Mouse (Mus musculus): ENCODE data around the gene Plcl1. TPM values are rescaled to one million over a fixed set of nuclear protein-coding genes. Genes with fewer than 3 reads are reported as not detected.

Gene Plcl1
- 3.9 and 4.5 TPM in 2 replicates for polyA plus RNA-seq (2015; fragmentation: Nextera tagmentation; extraction: Ambion mirVana)

- Histone ChIP-seq H3K36me3 (ENCODE audit: insufficient read depth, low read length) (0 out of 2 replicates have a peak, but pooled peaks cover 2% of the 10 kb centered on the region), H3K27me3 (ENCODE audit: insufficient read depth, low read length) (peaks cover 3% of the 10 kb centered on the region; the same call in 1 of the 2 replicates), H3K9me3 (ENCODE audit: low read length) (no peaks in the 10 kb centered on the region; the same call in 1 of the 2 replicates), H3K4me3 (ENCODE audit: low read length) (peak within 1 kb of the TSS; percentile 81), H3K9ac (replicated peaks; ENCODE audit: low read length) (peak within 1 kb of the TSS; percentile 71), H3K27ac (ENCODE audit: low read length) (peak within 1 kb of the TSS; percentile 45), H3K4me2 (replicated peaks; ENCODE audit: low read depth, low read length) (peak within 1 kb of the TSS; percentile 76), H3K4me1 (ENCODE audit: insufficient read depth, low read length) (peaks cover 12% of the 10 kb centered on the region)
- WGBS, result 2% methylated on average over 46 of the region's 51 CpGs
- ATAC-seq (ENCODE audit: low FRiP score, low TSS enrichment), result peak; percentile 99
Measured at GRCm38 (mm10) chr1:55405272-55406022, at the start of gene Plcl1. Gene Plcl1 (plus strand): TSS chr1:55405921.

- H3K4me2 ChIP-seq (replicated peaks; ENCODE audit: low read depth, low read length), result peak overlapping the region; percentile 59; the same call in 1 of the 2 replicates
- no peaks in the 10 kb centered on the region for H3K36me3 ChIP-seq (ENCODE audit: insufficient read depth, low read length)
- peak; percentile 61 for ATAC-seq (ENCODE audit: low FRiP score, low TSS enrichment)
- peaks cover 23% of the 10 kb centered on the region for H3K27me3 ChIP-seq (ENCODE audit: insufficient read depth, low read length)
- H3K4me1 ChIP-seq (ENCODE audit: insufficient read depth, low read length), result 0 out of 2 replicates have a peak, but pooled peaks cover 6% of the 10 kb centered on the region
- H3K27ac ChIP-seq (ENCODE audit: low read length), result no peak overlapping the region
- 50% methylated on average over 40 of the region's 49 CpGs for WGBS
- no peak overlapping the region; the same call in 1 of the 2 replicates for H3K4me3 ChIP-seq (ENCODE audit: low read length)
- peaks cover 9% of the 10 kb centered on the region for H3K9me3 ChIP-seq (ENCODE audit: low read length)
- H3K9ac ChIP-seq (replicated peaks; ENCODE audit: low read length), result no peak overlapping the region
Measured at GRCm38 (mm10) chr1:55362634-55363033, 43.1 kb upstream of the Plcl1 start.

GRCm38 (mm10) chr1:55363044-55363565 is 42.6 kb upstream of the Plcl1 start, which contains the start of gene Boll:
Gene Boll (minus strand): TSS chr1:55363469.
- 16% methylated on average over 39 of the region's 68 CpGs for WGBS

GRCm38 (mm10) chr1:55363586-55363985 is 42.1 kb upstream of the Plcl1 start:
- Histone ChIP-seq H3K36me3 (ENCODE audit: insufficient read depth, low read length) (no peaks in the 10 kb centered on the region), H3K27ac (ENCODE audit: low read length) (no peak overlapping the region), H3K4me1 (ENCODE audit: insufficient read depth, low read length) (0 out of 2 replicates have a peak, but pooled peaks cover 6% of the 10 kb centered on the region), H3K9ac (replicated peaks; ENCODE audit: low read length) (peak overlapping the region; percentile 50; the same call in 1 of the 2 replicates), H3K4me3 (ENCODE audit: low read length) (peak overlapping the region; percentile 52), H3K27me3 (ENCODE audit: insufficient read depth, low read length) (peaks cover 23% of the 10 kb centered on the region), H3K9me3 (ENCODE audit: low read length) (peaks cover 9% of the 10 kb centered on the region), H3K4me2 (replicated peaks; ENCODE audit: low read depth, low read length) (peak overlapping the region; percentile 59)
- 2% methylated on average over 21 of the region's 27 CpGs for WGBS
- ATAC-seq (ENCODE audit: low FRiP score, low TSS enrichment), result peak; percentile 85

More at GRCm38 (mm10) chr1:55363044-55363565, 42.6 kb upstream of the Plcl1 start, which contains the start of gene Boll:
- H3K4me3 ChIP-seq (ENCODE audit: low read length), result peak within 1 kb of the TSS; percentile 52
- peaks cover 23% of the 10 kb centered on the region for H3K27me3 ChIP-seq (ENCODE audit: insufficient read depth, low read length)
- peak within 1 kb of the TSS; percentile 50; the same call in 1 of the 2 replicates for H3K9ac ChIP-seq (replicated peaks; ENCODE audit: low read length)
- peak; percentile 80 for ATAC-seq (ENCODE audit: low FRiP score, low TSS enrichment)
- peaks cover 9% of the 10 kb centered on the region for H3K9me3 ChIP-seq (ENCODE audit: low read length)
- 0 out of 2 replicates have a peak, but pooled peaks cover 6% of the 10 kb centered on the region for H3K4me1 ChIP-seq (ENCODE audit: insufficient read depth, low read length)
- no peak within 1 kb of the TSS for H3K27ac ChIP-seq (ENCODE audit: low read length)
- no peaks in the 10 kb centered on the region for H3K36me3 ChIP-seq (ENCODE audit: insufficient read depth, low read length)
- peak within 1 kb of the TSS; percentile 59 for H3K4me2 ChIP-seq (replicated peaks; ENCODE audit: low read depth, low read length)

- H3K4me2 ChIP-seq (replicated peaks; ENCODE audit: low read depth, low read length), result no peak overlapping the region
- no peak overlapping the region for H3K9ac ChIP-seq (replicated peaks; ENCODE audit: low read length)
- ATAC-seq (ENCODE audit: low FRiP score, low TSS enrichment), result no peak
- H3K36me3 ChIP-seq (ENCODE audit: insufficient read depth, low read length), result no peaks in the 10 kb centered on the region
- H3K9me3 ChIP-seq (ENCODE audit: low read length), result no peaks in the 10 kb centered on the region
- H3K27ac ChIP-seq (ENCODE audit: low read length), result no peak overlapping the region
- no peaks in the 10 kb centered on the region for H3K4me1 ChIP-seq (ENCODE audit: insufficient read depth, low read length)
- H3K27me3 ChIP-seq (ENCODE audit: insufficient read depth, low read length), result no peaks in the 10 kb centered on the region
- WGBS, result 82% methylated on average over 3 of the region's 3 CpGs
- no peak overlapping the region for H3K4me3 ChIP-seq (ENCODE audit: low read length)
Measured at GRCm38 (mm10) chr1:55372626-55373025, 33.1 kb upstream of the Plcl1 start.

- no peak for ATAC-seq (ENCODE audit: low FRiP score, low TSS enrichment)
- H3K27ac ChIP-seq (ENCODE audit: low read length), result no peak overlapping the region
- no peaks in the 10 kb centered on the region for H3K9me3 ChIP-seq (ENCODE audit: low read length)
- H3K4me2 ChIP-seq (replicated peaks; ENCODE audit: low read depth, low read length), result no peak overlapping the region
- no peak overlapping the region for H3K4me3 ChIP-seq (ENCODE audit: low read length)
- H3K4me1 ChIP-seq (ENCODE audit: insufficient read depth, low read length), result no peaks in the 10 kb centered on the region
- H3K36me3 ChIP-seq (ENCODE audit: insufficient read depth, low read length), result no peaks in the 10 kb centered on the region
- no peaks in the 10 kb centered on the region for H3K27me3 ChIP-seq (ENCODE audit: insufficient read depth, low read length)
- 73% methylated on average over 2 of the region's 2 CpGs for WGBS
- H3K9ac ChIP-seq (replicated peaks; ENCODE audit: low read length), result no peak overlapping the region
Measured at GRCm38 (mm10) chr1:55380527-55380926, 25.2 kb upstream of the Plcl1 start.

- Histone ChIP-seq H3K9ac (replicated peaks; ENCODE audit: low read length) (0 out of 2 replicates have a peak overlapping the region, but pooled peaks have one; percentile 15), H3K4me3 (ENCODE audit: low read length) (no peak overlapping the region), H3K9me3 (ENCODE audit: low read length) (no peaks in the 10 kb centered on the region), H3K4me1 (ENCODE audit: insufficient read depth, low read length) (no peaks in the 10 kb centered on the region), H3K4me2 (replicated peaks; ENCODE audit: low read depth, low read length) (no peak overlapping the region), H3K36me3 (ENCODE audit: insufficient read depth, low read length) (no peaks in the 10 kb centered on the region), H3K27ac (ENCODE audit: low read length) (no peak overlapping the region), H3K27me3 (ENCODE audit: insufficient read depth, low read length) (no peaks in the 10 kb centered on the region)
- ATAC-seq (ENCODE audit: low FRiP score, low TSS enrichment), result peak; percentile 74; the same call in 1 of the 2 replicates
- 17% methylated on average over 9 of the region's 9 CpGs for WGBS
Measured at GRCm38 (mm10) chr1:55383114-55383773, 22.5 kb upstream of the Plcl1 start.

- Histone ChIP-seq H3K27ac (ENCODE audit: low read length) (no peak overlapping the region), H3K4me1 (ENCODE audit: insufficient read depth, low read length) (peaks cover 5% of the 10 kb centered on the region), H3K4me2 (replicated peaks; ENCODE audit: low read depth, low read length) (no peak overlapping the region), H3K36me3 (ENCODE audit: insufficient read depth, low read length) (no peaks in the 10 kb centered on the region), H3K9ac (replicated peaks; ENCODE audit: low read length) (no peak overlapping the region), H3K27me3 (ENCODE audit: insufficient read depth, low read length) (peaks cover 3% of the 10 kb centered on the region; the same call in 1 of the 2 replicates), H3K4me3 (ENCODE audit: low read length) (no peak overlapping the region), H3K9me3 (ENCODE audit: low read length) (no peaks in the 10 kb centered on the region)
- 41% methylated on average over 5 of the region's 5 CpGs for WGBS
- no peak for ATAC-seq (ENCODE audit: low FRiP score, low TSS enrichment)
Measured at GRCm38 (mm10) chr1:55399891-55400290, 5.8 kb upstream of the Plcl1 start.

- H3K27me3 ChIP-seq (ENCODE audit: insufficient read depth, low read length), result peaks cover 3% of the 10 kb centered on the region; the same call in 1 of the 2 replicates
- no peak for ATAC-seq (ENCODE audit: low FRiP score, low TSS enrichment)
- H3K27ac ChIP-seq (ENCODE audit: low read length), result no peak overlapping the region
- peaks cover 12% of the 10 kb centered on the region for H3K4me1 ChIP-seq (ENCODE audit: insufficient read depth, low read length)
- H3K9ac ChIP-seq (replicated peaks; ENCODE audit: low read length), result no peak overlapping the region
- 0 out of 2 replicates have a peak overlapping the region, but pooled peaks have one; percentile 76 for H3K4me2 ChIP-seq (replicated peaks; ENCODE audit: low read depth, low read length)
- H3K36me3 ChIP-seq (ENCODE audit: insufficient read depth, low read length), result 0 out of 2 replicates have a peak, but pooled peaks cover 2% of the 10 kb centered on the region
- H3K4me3 ChIP-seq (ENCODE audit: low read length), result no peak overlapping the region
- WGBS, result 3% methylated on average over 3 of the region's 3 CpGs
- H3K9me3 ChIP-seq (ENCODE audit: low read length), result no peaks in the 10 kb centered on the region; the same call in 1 of the 2 replicates
Measured at GRCm38 (mm10) chr1:55404439-55404838, 1.3 kb upstream of the Plcl1 start.
